Mouse (Mus musculus) hindbrain, embryonic 14.5 days (tissue): ENCODE data around the gene Klf7. TPM values are rescaled to one million over a fixed set of nuclear protein-coding genes. Genes with fewer than 3 reads are reported as not detected.

Experiments
- ATAC-seq: fragments of 200-750 bp; cut with Nextera tagmentation; 2 replicates; pipeline ENCODE4 v1.8.0; 2017; ENCODE audit warnings: moderate number of reproducible peaks, mild to moderate bottlenecking, moderate TSS enrichment, moderate library complexity; ENCODE audit not compliant: low FRiP score
- DNase-seq: peaks from one replicate; pipeline ENCODE4 v3.0.0-alpha.2; 2015; ENCODE audit warnings: low spot score
- H3K27ac ChIP-seq: fragments of 300-500 bp; sonication (generic); 2 replicates; pipeline ENCODE4 v1.5.1; 2014; ENCODE audit warnings: mild to moderate bottlenecking, moderate library complexity
- H3K27me3 ChIP-seq: fragments of 300-500 bp; sonication (generic); 2 replicates; pipeline ENCODE4 v1.6.1; 2014; ENCODE audit warnings: mild to moderate bottlenecking, low read length, mixed read lengths; ENCODE audit not compliant: control insufficient read depth, insufficient read depth
- H3K36me3 ChIP-seq: fragments of 300-500 bp; sonication (generic); replicated peaks from 2 replicates; pipeline ENCODE4 v1.6.1; 2014; ENCODE audit not compliant: control insufficient read depth, insufficient read depth
- H3K4me1 ChIP-seq: fragments of 300-500 bp; sonication (generic); replicated peaks from 2 replicates; pipeline ENCODE4 v1.6.1; 2014; ENCODE audit warnings: antibody characterized with exemption, low read length, mixed read lengths; ENCODE audit not compliant: control insufficient read depth, insufficient read depth
- H3K4me2 ChIP-seq: fragments of 300-500 bp; sonication (generic); replicated peaks from 2 replicates; pipeline ENCODE4 v1.6.1; 2014; ENCODE audit warnings: mild to moderate bottlenecking, moderate library complexity
- H3K4me3 ChIP-seq: fragments of 300-500 bp; sonication (generic); replicated peaks from 2 replicates; pipeline ENCODE4 v1.5.1; 2014; ENCODE audit warnings: mild to moderate bottlenecking, low read length
- H3K9ac ChIP-seq: fragments of 300-500 bp; sonication (generic); 2 replicates; pipeline ENCODE4 v1.6.1; 2014
- H3K9me3 ChIP-seq: fragments of 300-500 bp; sonication (generic); 2 replicates; pipeline ENCODE4 v1.6.1; 2016; ENCODE audit warnings: low read length; ENCODE audit not compliant: control insufficient read depth
- WGBS: fragments of 180-500 bp; shearing (Covaris S2); extraction: QIAGEN DNeasy Blood & Tissue Kit; methylation state at CpG from one replicate; pipeline ENCODE4 v1.1.7; 2014; 5-methylcytosine and 5-hydroxymethylcytosine counted together
- polyA plus RNA-seq: library from polyadenylated mRNA; unstranded; fragments of >200 nt; fragmentation: Nextera tagmentation; extraction: Ambion mirVana; gene quantifications from 2 replicates; pipeline ENCODE4 v1.2.1, GENCODE M21; 2014

Gene Klf7
- polyA plus RNA-seq, 1 experiment from 2014 or later = 80.1 TPM

GRCm38 (mm10) chr1:64060699-64061454 lies 61.2 kb downstream of the Klf7 start:
- Histone ChIP-seq H3K9me3 (no peaks in the 10 kb centered on the region), H3K4me2 (peak overlapping the region; percentile 28), H3K36me3 (no peaks in the 10 kb centered on the region), H3K9ac (peak overlapping the region; percentile 32), H3K4me1 (peaks cover 75% of the 10 kb centered on the region), H3K4me3 (no peak overlapping the region), H3K27ac (peak overlapping the region; percentile 85), H3K27me3 (no peaks in the 10 kb centered on the region)
- ATAC-seq (peak; percentile 70), DNase-seq (peak; percentile 62)
- WGBS = 20% methylated on average over 9 of the region's 9 CpGs

GRCm38 (mm10) chr1:64060116-64060515 lies 62.0 kb downstream of the Klf7 start:
- Histone ChIP-seq H3K9me3 (no peaks in the 10 kb centered on the region), H3K9ac (0 out of 2 replicates have a peak overlapping the region, but pooled peaks have one; percentile 32), H3K4me2 (peak overlapping the region; percentile 28), H3K4me1 (peaks cover 75% of the 10 kb centered on the region), H3K36me3 (no peaks in the 10 kb centered on the region), H3K27ac (peak overlapping the region; percentile 85), H3K27me3 (no peaks in the 10 kb centered on the region), H3K4me3 (no peak overlapping the region)
- 47% methylated on average over 7 of the region's 7 CpGs for WGBS
- ATAC-seq (no peak), DNase-seq (no peak)

GRCm38 (mm10) chr1:64056541-64056940 lies 65.5 kb downstream of the Klf7 start:
- Histone ChIP-seq H3K4me3 (no peak overlapping the region), H3K4me1 (peaks cover 42% of the 10 kb centered on the region), H3K9ac (no peak overlapping the region), H3K4me2 (no peak overlapping the region), H3K9me3 (no peaks in the 10 kb centered on the region), H3K27ac (no peak overlapping the region; the same call in 1 of the 2 replicates), H3K36me3 (no peaks in the 10 kb centered on the region), H3K27me3 (no peaks in the 10 kb centered on the region)
- no peak for ATAC-seq
- DNase-seq = no peak
- WGBS = 84% methylated on average over 2 of the region's 2 CpGs

GRCm38 (mm10) chr1:64055978-64056377 lies 66.1 kb downstream of the Klf7 start:
- H3K36me3 ChIP-seq = no peaks in the 10 kb centered on the region
- 0 out of 2 replicates have a peak overlapping the region, but pooled peaks have one; percentile 3 for H3K27ac ChIP-seq
- H3K27me3 ChIP-seq = no peaks in the 10 kb centered on the region
- H3K4me3 ChIP-seq = no peak overlapping the region
- no peak for DNase-seq
- WGBS = 70% methylated on average over 4 of the region's 4 CpGs
- H3K4me1 ChIP-seq = peaks cover 36% of the 10 kb centered on the region
- no peak overlapping the region for H3K4me2 ChIP-seq
- H3K9me3 ChIP-seq = no peaks in the 10 kb centered on the region
- ATAC-seq = no peak
- H3K9ac ChIP-seq = no peak overlapping the region

GRCm38 (mm10) chr1:64055210-64055609 lies 66.9 kb downstream of the Klf7 start:
- H3K4me2 ChIP-seq = no peak overlapping the region
- ATAC-seq = no peak
- no peak for DNase-seq
- H3K9me3 ChIP-seq = no peaks in the 10 kb centered on the region
- no peak overlapping the region for H3K9ac ChIP-seq
- no peak overlapping the region for H3K27ac ChIP-seq
- no peak overlapping the region for H3K4me3 ChIP-seq
- peaks cover 28% of the 10 kb centered on the region for H3K4me1 ChIP-seq
- H3K36me3 ChIP-seq = no peaks in the 10 kb centered on the region
- no peaks in the 10 kb centered on the region for H3K27me3 ChIP-seq
- 51% methylated on average over 4 of the region's 4 CpGs for WGBS

GRCm38 (mm10) chr1:64052069-64052750 lies 69.9 kb downstream of the Klf7 start:
- Histone ChIP-seq H3K4me3 (no peak overlapping the region), H3K36me3 (no peaks in the 10 kb centered on the region), H3K9ac (no peak overlapping the region), H3K9me3 (no peaks in the 10 kb centered on the region), H3K27me3 (no peaks in the 10 kb centered on the region), H3K4me1 (peaks cover 17% of the 10 kb centered on the region), H3K27ac (no peak overlapping the region), H3K4me2 (no peak overlapping the region)
- ATAC-seq (no peak), DNase-seq (no peak)
- 88% methylated on average over 7 of the region's 7 CpGs for WGBS

GRCm38 (mm10) chr1:64048567-64048966 lies 73.5 kb downstream of the Klf7 start:
- Histone ChIP-seq H3K27ac (no peak overlapping the region), H3K4me3 (no peak overlapping the region), H3K27me3 (no peaks in the 10 kb centered on the region), H3K4me1 (peaks cover 3% of the 10 kb centered on the region; the same call in 1 of the 2 replicates), H3K9me3 (no peaks in the 10 kb centered on the region), H3K36me3 (no peaks in the 10 kb centered on the region), H3K4me2 (no peak overlapping the region), H3K9ac (no peak overlapping the region)
- DNase-seq (no peak), ATAC-seq (no peak)
- 85% methylated on average over 4 of the region's 4 CpGs for WGBS

- ATAC-seq (no peak), DNase-seq (no peak)
- Histone ChIP-seq H3K4me2 (no peak overlapping the region), H3K4me3 (no peak overlapping the region), H3K27me3 (no peaks in the 10 kb centered on the region), H3K4me1 (peaks cover 12% of the 10 kb centered on the region; the same call in 1 of the 2 replicates), H3K9ac (no peak overlapping the region), H3K27ac (no peak overlapping the region), H3K9me3 (no peaks in the 10 kb centered on the region), H3K36me3 (no peaks in the 10 kb centered on the region)
Observed at GRCm38 (mm10) chr1:64046802-64047156, 75.3 kb downstream of the Klf7 start.

GRCm38 (mm10) chr1:64046087-64046801 lies 75.8 kb downstream of the Klf7 start:
- WGBS = 85% methylated on average over 14 of the region's 14 CpGs
- ATAC-seq = no peak
- Histone ChIP-seq H3K9ac (no peak overlapping the region), H3K4me1 (peaks cover 12% of the 10 kb centered on the region; the same call in 1 of the 2 replicates), H3K9me3 (no peaks in the 10 kb centered on the region), H3K27ac (no peak overlapping the region), H3K4me3 (no peak overlapping the region), H3K27me3 (no peaks in the 10 kb centered on the region), H3K4me2 (no peak overlapping the region), H3K36me3 (peaks cover 3% of the 10 kb centered on the region; the same call in 1 of the 2 replicates)
- DNase-seq = no peak
